Mouse (Mus musculus): ENCODE measurements at regions not wholly inside any gene's neighbourhood (a gene's known extent, or its start where the extent isn't known, plus 50 kb on each side); places are given as distances from the start of the nearest gene placed in this dataset.

- TF ChIP-seq CTCF (IDR thresholded peaks at IDR 0.05; ENCODE audit: insufficient read depth, low read depth, low read length) (no peak), POLR2A (IDR thresholded peaks at IDR 0.05; ENCODE audit: insufficient read depth, low read depth, low read length) (no peak)
Observed at GRCm38 (mm10) chr5:126612571-126612970, 629.0 kb upstream of the Tmem132c start.
